Mouse (Mus musculus): ENCODE measurements around the gene Gm11444. TPM values are rescaled to one million over a fixed set of nuclear protein-coding genes. Genes with fewer than 3 reads are reported as not detected.
A peak's percentile ranks its signal among the peaks of the same experiment; 100 is the strongest.

Gene Gm11444
- polyA plus RNA-seq, 1 experiment from 2014 or later, result not detected

DNA sequence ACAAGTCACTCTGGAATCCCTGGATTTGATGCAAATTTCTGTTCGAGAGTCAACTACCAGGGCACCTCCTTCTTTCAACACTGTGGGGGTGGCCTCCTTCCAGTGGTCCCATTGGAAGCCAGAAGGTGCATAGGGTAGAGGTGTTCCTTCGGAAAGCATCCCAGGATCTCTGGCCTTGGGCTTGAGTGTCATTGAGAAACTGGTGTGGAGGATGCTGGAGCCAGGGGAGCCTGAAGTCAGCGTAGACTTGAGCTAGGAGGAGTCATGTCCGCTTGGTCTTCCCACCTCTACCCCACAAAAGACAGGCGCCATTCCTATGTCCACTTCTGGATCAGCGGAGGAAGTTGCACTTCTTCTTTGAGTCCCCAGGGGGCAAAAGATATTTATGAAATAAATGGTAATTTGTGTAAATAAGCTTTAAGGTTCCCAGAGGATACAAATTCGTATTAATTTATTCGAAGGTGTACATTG lies 8.9 kb downstream of the Gm11444 start:
- no peak for ATAC-seq (replicated peaks; ENCODE audit: low FRiP score, low read depth)
- peak overlapping the region; percentile 75; the same call in 1 of the 2 replicates for H3K27ac ChIP-seq
- H3K27me3 ChIP-seq (ENCODE audit: insufficient read depth, low read length), result no peaks in the 10 kb centered on the region
- DNase-seq (ENCODE audit: low spot score), result peak; percentile 76
- H3K4me1 ChIP-seq (replicated peaks; ENCODE audit: insufficient read depth, low read length), result peaks cover 19% of the 10 kb centered on the region; the same call in 1 of the 2 replicates
- 30% methylated on average over 8 of the region's 8 CpGs for WGBS
- H3K9me3 ChIP-seq (replicated peaks; ENCODE audit: low read length), result no peaks in the 10 kb centered on the region
- H3K36me3 ChIP-seq (ENCODE audit: insufficient read depth, low read length), result peaks cover 25% of the 10 kb centered on the region; the same call in 1 of the 2 replicates
- peak overlapping the region; percentile 65 for H3K4me3 ChIP-seq (replicated peaks; ENCODE audit: low read depth, low read length)
- H3K9ac ChIP-seq (ENCODE audit: low read depth, low read length), result peak overlapping the region; percentile 85
- TF ChIP-seq CTCF (IDR thresholded peaks at IDR 0.05; ENCODE audit: low read depth), result peak; percentile 30
- H3K4me2 ChIP-seq (ENCODE audit: low read length), result peak overlapping the region; percentile 72

DNA sequence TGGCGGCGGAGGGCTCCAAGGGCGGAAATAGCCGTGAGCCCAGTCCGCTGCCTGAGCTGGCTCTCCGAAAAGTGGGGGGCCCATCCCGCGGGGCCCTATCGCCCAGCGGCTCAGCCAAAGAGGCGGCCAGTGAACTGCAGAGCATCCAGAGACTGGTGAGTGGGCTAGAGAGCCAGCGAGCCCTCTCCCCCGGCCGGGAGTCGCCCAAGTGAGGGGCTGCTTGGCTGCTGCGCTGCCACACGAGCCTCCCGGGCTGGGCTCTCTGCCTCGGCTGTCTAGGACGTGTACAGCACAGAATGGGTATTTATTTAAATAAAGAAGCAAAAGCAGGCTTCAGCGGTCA lies 9.4 kb downstream of the Gm11444 start:
- peak overlapping the region; percentile 75 for H3K27ac ChIP-seq
- H3K9me3 ChIP-seq (replicated peaks; ENCODE audit: low read length), result no peaks in the 10 kb centered on the region
- H3K4me3 ChIP-seq (replicated peaks; ENCODE audit: low read depth, low read length), result peak overlapping the region; percentile 65
- peak overlapping the region; percentile 72 for H3K4me2 ChIP-seq (ENCODE audit: low read length)
- H3K27me3 ChIP-seq (ENCODE audit: insufficient read depth, low read length), result no peaks in the 10 kb centered on the region
- peaks cover 30% of the 10 kb centered on the region; the same call in 1 of the 2 replicates for H3K36me3 ChIP-seq (ENCODE audit: insufficient read depth, low read length)
- ATAC-seq (replicated peaks; ENCODE audit: low FRiP score, low read depth) (no peak), DNase-seq (ENCODE audit: low spot score) (no peak)
- 17% methylated on average over 21 of the region's 21 CpGs for WGBS
- H3K4me1 ChIP-seq (replicated peaks; ENCODE audit: insufficient read depth, low read length), result peaks cover 16% of the 10 kb centered on the region; the same call in 1 of the 2 replicates
- H3K9ac ChIP-seq (ENCODE audit: low read depth, low read length), result peak overlapping the region; percentile 85
- no peak for TF ChIP-seq CTCF (IDR thresholded peaks at IDR 0.05; ENCODE audit: low read depth)

DNA sequence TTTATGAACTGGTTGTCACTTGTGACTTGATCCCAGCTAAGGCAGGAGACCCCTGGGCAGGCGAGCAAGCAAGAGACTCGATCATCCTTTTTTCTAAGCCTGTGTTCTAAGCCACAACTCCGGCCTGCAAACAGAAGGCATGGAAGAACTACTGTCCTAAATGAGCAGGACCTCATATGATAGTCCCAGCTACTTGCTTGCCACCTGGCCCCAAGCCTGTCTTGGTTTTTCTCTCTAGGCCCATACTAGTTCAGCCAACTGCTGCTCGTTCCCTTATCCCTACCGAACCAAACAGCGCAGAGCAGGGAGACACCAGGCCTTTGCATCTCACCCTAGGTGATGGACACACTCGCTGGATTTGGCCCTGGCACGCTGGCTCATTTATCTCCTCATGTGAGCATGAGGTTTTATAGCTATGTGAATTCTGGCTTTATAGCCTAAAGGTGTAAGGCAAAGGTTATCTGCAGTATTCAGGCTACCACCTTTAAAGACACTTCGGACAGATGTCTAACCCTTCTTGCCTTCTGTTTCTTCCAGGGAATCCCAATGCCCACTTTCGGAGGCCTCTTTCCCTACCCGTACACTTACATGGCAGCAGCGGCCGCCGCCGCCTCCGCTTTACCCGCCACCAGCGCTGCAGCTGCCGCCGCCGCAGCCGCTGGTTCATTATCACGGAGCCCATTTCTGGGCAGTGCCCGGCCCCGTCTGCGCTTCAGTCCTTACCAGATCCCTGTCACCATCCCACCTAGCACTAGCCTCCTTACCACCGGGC lies 9.9 kb downstream of the Gm11444 start:
- Histone ChIP-seq H3K27ac (peak overlapping the region; percentile 75), H3K9ac (ENCODE audit: low read depth, low read length) (peak overlapping the region; percentile 85), H3K36me3 (ENCODE audit: insufficient read depth, low read length) (peaks cover 31% of the 10 kb centered on the region; the same call in 1 of the 2 replicates), H3K4me2 (ENCODE audit: low read length) (peak overlapping the region; percentile 72), H3K4me1 (replicated peaks; ENCODE audit: insufficient read depth, low read length) (peaks cover 15% of the 10 kb centered on the region; the same call in 1 of the 2 replicates), H3K4me3 (replicated peaks; ENCODE audit: low read depth, low read length) (peak overlapping the region; percentile 65), H3K27me3 (ENCODE audit: insufficient read depth, low read length) (no peaks in the 10 kb centered on the region), H3K9me3 (replicated peaks; ENCODE audit: low read length) (no peaks in the 10 kb centered on the region)
- TF ChIP-seq CTCF (IDR thresholded peaks at IDR 0.05; ENCODE audit: low read depth), result no peak
- ATAC-seq (replicated peaks; ENCODE audit: low FRiP score, low read depth) (no peak), DNase-seq (ENCODE audit: low spot score) (no peak)
- WGBS, result 25% methylated on average over 27 of the region's 27 CpGs

DNA sequence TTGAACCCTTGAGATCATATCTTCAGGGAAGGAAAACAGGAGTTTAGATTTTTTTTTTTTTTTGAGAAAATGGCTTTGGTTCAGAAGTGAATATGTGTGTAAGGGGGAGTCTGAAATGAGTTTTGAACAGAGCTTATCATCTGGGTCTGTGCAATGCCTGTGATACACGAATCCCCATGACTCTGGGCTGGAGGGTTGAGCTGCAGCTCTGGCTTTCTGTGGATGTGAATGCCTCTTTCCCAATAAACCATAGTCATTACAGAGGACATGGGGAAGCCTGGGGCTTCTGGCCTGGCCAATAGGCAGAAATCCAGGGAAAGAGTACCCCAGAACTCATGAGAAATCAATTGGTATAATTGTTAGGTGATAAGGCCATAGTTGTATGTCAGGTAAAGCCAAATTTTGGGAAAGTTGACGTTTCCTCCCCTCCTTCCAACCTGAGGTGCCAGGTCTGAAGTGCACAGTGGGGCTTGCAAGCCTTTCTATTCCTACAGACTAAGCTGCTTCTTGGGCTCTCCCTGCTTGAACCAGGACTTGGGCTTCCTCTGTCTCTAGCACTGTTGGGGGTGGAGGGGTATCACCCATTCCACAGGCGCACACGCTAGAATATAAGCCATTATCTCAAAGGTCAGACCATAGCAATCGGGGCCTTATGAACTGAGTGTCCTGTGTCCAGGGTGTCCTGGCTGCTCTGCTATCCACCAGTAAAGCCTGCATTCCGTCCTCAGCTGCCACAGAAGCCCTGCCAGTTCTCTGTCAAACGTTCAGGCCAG lies 10.7 kb downstream of the Gm11444 start:
- Histone ChIP-seq H3K4me2 (ENCODE audit: low read length) (peak overlapping the region; percentile 72), H3K4me1 (replicated peaks; ENCODE audit: insufficient read depth, low read length) (peaks cover 12% of the 10 kb centered on the region; the same call in 1 of the 2 replicates), H3K27me3 (ENCODE audit: insufficient read depth, low read length) (no peaks in the 10 kb centered on the region), H3K9ac (ENCODE audit: low read depth, low read length) (peak overlapping the region; percentile 85), H3K27ac (peak overlapping the region; percentile 75), H3K9me3 (replicated peaks; ENCODE audit: low read length) (no peaks in the 10 kb centered on the region), H3K36me3 (ENCODE audit: insufficient read depth, low read length) (peaks cover 31% of the 10 kb centered on the region; the same call in 1 of the 2 replicates), H3K4me3 (replicated peaks; ENCODE audit: low read depth, low read length) (peak overlapping the region; percentile 65)
- TF ChIP-seq CTCF (IDR thresholded peaks at IDR 0.05; ENCODE audit: low read depth), result no peak
- no peak for DNase-seq (ENCODE audit: low spot score)
- WGBS, result 31% methylated on average over 7 of the region's 7 CpGs
- no peak for ATAC-seq (replicated peaks; ENCODE audit: low FRiP score, low read depth)

DNA sequence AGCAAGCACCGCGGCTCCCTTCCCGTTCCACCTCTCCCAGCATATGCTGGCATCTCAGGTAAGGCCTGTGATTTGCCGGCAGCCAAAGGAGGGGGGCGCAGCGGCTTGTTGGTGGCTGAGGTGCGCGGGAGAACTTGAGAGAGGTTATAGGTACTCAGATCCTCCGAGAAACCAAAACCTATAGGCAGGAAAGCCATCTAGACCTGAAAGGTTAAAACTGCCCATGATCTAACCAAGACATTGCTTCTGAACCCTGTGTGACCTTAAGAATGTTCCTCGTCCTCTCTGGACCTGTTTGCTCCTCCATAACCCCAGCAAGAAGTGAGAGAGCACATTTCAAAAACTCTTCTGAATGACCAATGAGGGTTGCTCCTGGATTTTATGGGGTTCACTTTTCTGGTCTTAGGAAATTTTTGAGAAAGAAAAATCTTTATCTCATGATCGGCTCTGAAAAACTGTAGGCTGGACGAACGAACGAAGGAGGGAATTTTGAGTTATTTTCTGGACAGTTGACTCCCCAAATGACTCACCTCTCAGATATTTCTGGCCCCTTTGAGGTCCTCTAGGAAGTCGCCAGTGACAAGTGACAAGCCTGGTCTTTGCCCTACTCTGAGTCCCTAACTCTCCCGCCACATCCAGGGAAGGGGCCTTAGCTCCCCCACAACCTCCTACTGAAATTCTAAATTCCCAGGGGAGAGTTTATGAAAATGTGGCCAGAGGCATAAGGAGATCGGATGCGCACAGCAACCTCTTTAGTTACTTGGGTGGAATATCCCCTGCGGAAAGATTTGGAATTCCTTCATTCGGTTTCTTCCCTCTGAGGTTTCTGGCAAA lies 11.5 kb downstream of the Gm11444 start:
- no peak for ATAC-seq (replicated peaks; ENCODE audit: low FRiP score, low read depth)
- WGBS, result 21% methylated on average over 20 of the region's 20 CpGs
- Histone ChIP-seq H3K27ac (peak overlapping the region; percentile 96), H3K36me3 (ENCODE audit: insufficient read depth, low read length) (peaks cover 31% of the 10 kb centered on the region; the same call in 1 of the 2 replicates), H3K9me3 (replicated peaks; ENCODE audit: low read length) (no peaks in the 10 kb centered on the region), H3K4me3 (replicated peaks; ENCODE audit: low read depth, low read length) (peak overlapping the region; percentile 65), H3K9ac (ENCODE audit: low read depth, low read length) (peak overlapping the region; percentile 85), H3K4me1 (replicated peaks; ENCODE audit: insufficient read depth, low read length) (peaks cover 10% of the 10 kb centered on the region; the same call in 1 of the 2 replicates), H3K27me3 (ENCODE audit: insufficient read depth, low read length) (no peaks in the 10 kb centered on the region), H3K4me2 (ENCODE audit: low read length) (peak overlapping the region; percentile 72)
- TF ChIP-seq CTCF (IDR thresholded peaks at IDR 0.05; ENCODE audit: low read depth), result no peak
- DNase-seq (ENCODE audit: low spot score), result peak; percentile 45

Data from kidney, postnatal 0 days (tissue).